Mouse (Mus musculus) hindbrain, embryonic 11.5 days (tissue): ENCODE measurements around the gene Coro1c. TPM values are rescaled to one million over a fixed set of nuclear protein-coding genes. Genes with fewer than 3 reads are reported as not detected.

Experiments
- ATAC-seq: fragments of 200-750 bp; cut with Nextera tagmentation; 2 replicates; pipeline ENCODE4 v1.8.0; 2017; ENCODE audit warnings: mild to moderate bottlenecking, moderate TSS enrichment, moderate library complexity; ENCODE audit not compliant: low FRiP score
- DNase-seq: peaks from one replicate; pipeline ENCODE4 v3.0.0-alpha.2; 2015; ENCODE audit warnings: low spot score
- H3K27ac ChIP-seq: fragments of 300-500 bp; sonication (generic); 2 replicates; pipeline ENCODE4 v1.5.1; 2014; ENCODE audit warnings: mild to moderate bottlenecking, low read depth, low read length
- H3K27me3 ChIP-seq: fragments of 300-500 bp; sonication (generic); 2 replicates; pipeline ENCODE4 v1.6.1; 2014; ENCODE audit warnings: mild to moderate bottlenecking, low read length, moderate library complexity, mixed read lengths; ENCODE audit not compliant: control insufficient read depth, insufficient read depth
- H3K36me3 ChIP-seq: fragments of 300-500 bp; sonication (generic); 2 replicates; pipeline ENCODE4 v1.6.1; 2014; ENCODE audit warnings: mild to moderate bottlenecking, low read length, moderate library complexity, mixed read lengths; ENCODE audit not compliant: control insufficient read depth, insufficient read depth
- H3K4me1 ChIP-seq: fragments of 300-500 bp; sonication (generic); replicated peaks from 2 replicates; pipeline ENCODE4 v1.6.1; 2014; ENCODE audit warnings: low read length, mixed read lengths; ENCODE audit not compliant: control insufficient read depth, insufficient read depth
- H3K4me2 ChIP-seq: fragments of 300-500 bp; sonication (generic); replicated peaks from 2 replicates; pipeline ENCODE4 v1.6.1; 2014; ENCODE audit warnings: mild to moderate bottlenecking, low read depth, low read length
- H3K4me3 ChIP-seq: fragments of 300-500 bp; sonication (generic); 2 replicates; pipeline ENCODE4 v1.5.1; 2014; ENCODE audit warnings: low read depth, low read length
- H3K9ac ChIP-seq: fragments of 300-500 bp; sonication (generic); 2 replicates; pipeline ENCODE4 v1.6.1; 2014; ENCODE audit warnings: low read depth, low read length
- H3K9me3 ChIP-seq: fragments of 300-500 bp; sonication (generic); 2 replicates; pipeline ENCODE4 v1.6.1; 2016; ENCODE audit warnings: low read length; ENCODE audit not compliant: control insufficient read depth
- WGBS: fragments of 180-500 bp; shearing (Covaris S2); extraction: QIAGEN DNeasy Blood & Tissue Kit; methylation state at CpG from one replicate; pipeline ENCODE4 v1.1.7; 2014; 5-methylcytosine and 5-hydroxymethylcytosine counted together
- polyA plus RNA-seq: library from polyadenylated mRNA; unstranded; fragments of >200 nt; fragmentation: Nextera tagmentation; extraction: Ambion mirVana; gene quantifications from 2 replicates; pipeline ENCODE4 v1.2.1, GENCODE M21; 2014

Coro1c gene
- polyA plus RNA-seq, 1 experiment from 2014 or later = 192 TPM

DNA sequence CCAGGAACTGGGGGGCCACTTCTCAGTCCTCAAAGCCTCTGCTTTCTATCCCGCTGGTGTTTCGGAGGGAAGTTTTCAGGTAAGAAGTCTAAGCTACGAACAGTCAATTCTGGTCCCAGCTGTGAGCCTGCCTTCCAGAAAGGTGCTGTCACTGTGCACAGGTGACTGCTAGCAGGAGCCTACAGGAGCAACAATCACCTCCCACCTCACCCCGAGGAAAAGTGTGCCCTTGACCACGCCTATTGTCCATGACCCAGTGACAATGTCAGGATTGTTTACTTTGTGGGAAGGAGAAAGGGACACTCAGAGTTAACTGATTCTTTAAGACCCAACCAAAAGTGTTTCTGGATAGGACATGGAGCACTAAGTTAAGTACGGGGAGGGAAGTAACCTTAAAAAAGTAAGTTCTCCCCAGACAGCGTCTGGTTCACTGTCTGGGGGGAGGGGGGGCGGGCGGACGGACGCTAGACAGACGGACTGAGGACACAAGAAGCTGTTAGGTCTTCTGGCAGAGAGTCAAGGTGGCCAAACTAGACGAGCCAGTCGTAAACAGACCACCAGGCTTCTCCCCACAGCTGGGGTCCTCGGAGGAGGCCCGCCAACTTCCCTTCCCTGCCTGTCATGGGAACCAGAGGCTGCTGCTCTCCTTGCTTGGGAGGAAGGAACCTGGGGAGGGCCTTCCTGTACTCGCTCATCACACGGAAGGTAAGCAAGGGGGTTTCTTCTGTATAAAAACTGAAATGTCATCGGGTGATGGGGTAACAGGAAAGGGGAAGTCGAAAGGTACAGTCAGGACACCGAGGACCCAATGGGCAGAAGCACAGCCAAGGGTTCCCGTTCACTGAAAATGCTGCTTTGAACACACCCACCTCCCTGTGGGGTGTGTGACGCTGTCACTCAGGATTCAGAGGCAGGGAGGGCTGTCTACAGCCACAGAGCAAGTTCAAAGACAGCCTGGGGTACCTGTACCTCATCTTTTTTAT, 67.0 kb downstream of the Coro1c start:
- H3K36me3 ChIP-seq = peaks cover 12% of the 10 kb centered on the region

GRCm38 (mm10) chr5:113840443-113840842, 68.1 kb downstream of the Coro1c start:
- Histone ChIP-seq H3K9me3 (no peaks in the 10 kb centered on the region), H3K27ac (no peak overlapping the region), H3K9ac (no peak overlapping the region), H3K36me3 (peaks cover 4% of the 10 kb centered on the region; the same call in 1 of the 2 replicates), H3K4me3 (no peak overlapping the region), H3K4me1 (no peaks in the 10 kb centered on the region), H3K27me3 (no peaks in the 10 kb centered on the region), H3K4me2 (no peak overlapping the region)
- 92% methylated on average over 4 of the region's 4 CpGs for WGBS
- DNase-seq = no peak
- no peak for ATAC-seq

More for the DNA sequence above, 67.0 kb downstream of the Coro1c start:
- Histone ChIP-seq H3K4me2 (no peak overlapping the region), H3K27ac (no peak overlapping the region), H3K4me3 (no peak overlapping the region), H3K9me3 (no peaks in the 10 kb centered on the region), H3K27me3 (no peaks in the 10 kb centered on the region), H3K4me1 (no peaks in the 10 kb centered on the region), H3K9ac (no peak overlapping the region)
- DNase-seq (no peak), ATAC-seq (no peak)
- WGBS = 87% methylated on average over 23 of the region's 23 CpGs

GRCm38 (mm10) chr5:113836961-113837360, 71.6 kb downstream of the Coro1c start:
- Histone ChIP-seq H3K9ac (no peak overlapping the region), H3K27me3 (no peaks in the 10 kb centered on the region), H3K4me3 (no peak overlapping the region), H3K36me3 (no peaks in the 10 kb centered on the region), H3K27ac (no peak overlapping the region), H3K4me1 (no peaks in the 10 kb centered on the region), H3K9me3 (no peaks in the 10 kb centered on the region), H3K4me2 (no peak overlapping the region)
- ATAC-seq (no peak), DNase-seq (no peak)
- WGBS = 83% methylated on average over 10 of the region's 10 CpGs

GRCm38 (mm10) chr5:113833316-113833947, 75.1 kb downstream of the Coro1c start:
- no peak overlapping the region for H3K4me3 ChIP-seq
- H3K4me2 ChIP-seq = no peak overlapping the region
- H3K9ac ChIP-seq = no peak overlapping the region
- no peaks in the 10 kb centered on the region for H3K4me1 ChIP-seq
- H3K27ac ChIP-seq = no peak overlapping the region
- H3K36me3 ChIP-seq = no peaks in the 10 kb centered on the region
- WGBS = 81% methylated on average over 16 of the region's 16 CpGs
- no peak for ATAC-seq
- no peaks in the 10 kb centered on the region for H3K27me3 ChIP-seq
- DNase-seq = no peak
- no peaks in the 10 kb centered on the region for H3K9me3 ChIP-seq

DNA sequence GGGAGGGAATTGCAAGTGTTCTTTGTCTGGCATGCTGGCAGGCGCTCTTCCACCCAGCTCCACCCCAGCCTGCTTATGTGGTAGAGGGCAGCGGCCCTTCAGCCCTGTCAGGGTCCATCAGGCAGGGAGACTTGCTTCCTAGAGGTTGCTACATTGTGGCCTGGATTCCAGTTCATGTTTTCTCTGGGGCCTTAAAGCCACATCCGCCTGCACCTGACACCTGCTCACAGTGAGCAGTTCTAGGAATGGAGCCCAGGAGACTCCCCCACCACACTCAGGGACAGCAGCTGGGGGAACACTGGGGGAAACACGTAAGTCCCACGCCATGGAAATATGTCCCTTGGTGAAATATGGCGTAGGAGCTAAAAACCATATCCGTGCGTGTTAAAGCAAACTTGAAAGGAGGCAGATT, 76.1 kb downstream of the Coro1c start, which contains the start of gene Selplg:
Gene Selplg, minus strand, starts transcription at position 155 of the 412 bp plus-strand sequence.
- ATAC-seq (no peak), DNase-seq (no peak)
- H3K27ac ChIP-seq = no peak within 1 kb of the TSS
- no peaks in the 10 kb centered on the region for H3K27me3 ChIP-seq
- H3K4me1 ChIP-seq = no peaks in the 10 kb centered on the region
- H3K4me2 ChIP-seq = no peak within 1 kb of the TSS
- no peak within 1 kb of the TSS for H3K9ac ChIP-seq
- H3K4me3 ChIP-seq = no peak within 1 kb of the TSS
- no peaks in the 10 kb centered on the region for H3K9me3 ChIP-seq
- H3K36me3 ChIP-seq = no peaks in the 10 kb centered on the region
- 51% methylated on average over 8 of the region's 8 CpGs for WGBS

- no peak for ATAC-seq
- H3K9ac ChIP-seq = no peak overlapping the region
- no peaks in the 10 kb centered on the region for H3K9me3 ChIP-seq
- DNase-seq = no peak
- H3K27ac ChIP-seq = no peak overlapping the region
- no peaks in the 10 kb centered on the region for H3K27me3 ChIP-seq
- no peak overlapping the region for H3K4me2 ChIP-seq
- H3K4me1 ChIP-seq = no peaks in the 10 kb centered on the region
- no peaks in the 10 kb centered on the region for H3K36me3 ChIP-seq
- 69% methylated on average over 3 of the region's 3 CpGs for WGBS
- H3K4me3 ChIP-seq = no peak overlapping the region
Observed at GRCm38 (mm10) chr5:113831741-113832140, 76.8 kb downstream of the Coro1c start.

DNA sequence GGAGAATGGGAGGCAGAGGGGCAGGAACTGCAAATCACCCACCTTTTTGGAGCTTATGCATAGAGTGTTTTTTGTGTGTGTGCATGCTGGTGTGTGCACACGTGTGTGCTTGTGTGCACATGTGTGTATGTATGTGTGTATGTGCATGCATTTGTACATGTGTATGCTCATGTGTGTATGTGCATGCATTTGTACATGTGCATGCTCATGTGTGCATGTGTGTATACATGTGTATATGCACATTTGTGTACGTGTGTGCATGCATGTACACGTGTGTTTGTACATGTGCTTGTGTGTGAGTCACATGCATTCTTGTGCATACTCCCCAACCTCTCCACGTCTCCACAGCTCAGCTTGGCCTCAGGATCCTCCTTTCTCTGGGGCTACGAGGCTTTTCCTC, 77.8 kb downstream of the Coro1c start:
- DNase-seq = no peak
- no peak overlapping the region for H3K4me2 ChIP-seq
- WGBS = 86% methylated on average over 5 of the region's 5 CpGs

DNA sequence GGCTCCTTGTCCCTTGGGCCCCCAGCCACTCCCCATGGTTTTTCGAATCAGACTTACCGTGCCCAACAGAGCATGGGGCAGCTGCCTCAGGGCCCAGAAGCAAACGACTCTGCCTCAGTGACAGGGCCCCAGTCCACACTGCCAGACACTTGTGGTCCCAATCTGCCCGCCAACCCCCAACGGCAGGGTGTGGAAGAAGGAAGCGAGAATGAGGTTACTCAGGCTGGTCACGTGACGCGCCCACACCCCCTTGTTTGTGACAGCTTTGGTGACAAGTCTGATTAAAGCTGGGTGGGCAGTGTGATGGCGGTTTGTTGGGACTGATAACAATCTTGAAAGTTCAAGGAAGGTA, 78.3 kb downstream of the Coro1c start:
- H3K4me1 ChIP-seq = no peaks in the 10 kb centered on the region
- 66% methylated on average over 10 of the region's 10 CpGs for WGBS
- H3K27ac ChIP-seq = no peak overlapping the region
- DNase-seq (no peak), ATAC-seq (no peak)
- H3K9ac ChIP-seq = no peak overlapping the region
- no peaks in the 10 kb centered on the region for H3K27me3 ChIP-seq
- no peaks in the 10 kb centered on the region for H3K36me3 ChIP-seq
- no peak overlapping the region for H3K4me2 ChIP-seq
- H3K4me3 ChIP-seq = no peak overlapping the region
- no peaks in the 10 kb centered on the region for H3K9me3 ChIP-seq

More for the DNA sequence above, 77.8 kb downstream of the Coro1c start:
- H3K4me1 ChIP-seq = no peaks in the 10 kb centered on the region
- H3K9ac ChIP-seq = no peak overlapping the region
- no peaks in the 10 kb centered on the region for H3K9me3 ChIP-seq
- H3K4me3 ChIP-seq = no peak overlapping the region
- H3K27me3 ChIP-seq = no peaks in the 10 kb centered on the region
- H3K36me3 ChIP-seq = no peaks in the 10 kb centered on the region
- no peak for ATAC-seq
- no peak overlapping the region for H3K27ac ChIP-seq
